Mouse (Mus musculus) E14TG2a.4 (cell line): ENCODE results near the gene Clstn1.

Experiments
- CTCF ChIP-seq: conservative IDR thresholded peaks from 2 replicates; pipeline ENCODE4 v1.5.1; 2014; ENCODE audit warnings: low read length
- POU5F1 ChIP-seq: IDR thresholded peaks from 2 replicates; pipeline ENCODE4 v1.6.1; 2014; ENCODE audit warnings: low read length, borderline replicate concordance

GRCm38 (mm10) chr4:149609256-149610025, 23.2 kb downstream of the Clstn1 start:
- TF ChIP-seq CTCF (no peak), POU5F1 (no peak)
